Mouse (Mus musculus) neural tube, embryonic 10.5 days (tissue): ENCODE data around the gene Lonp2.

Experiments used
- DNase-seq: peaks from one replicate; pipeline ENCODE4 v3.0.0-alpha.2; 2017; ENCODE audit warnings: low spot score; ENCODE audit errors: extremely low spot score

Gene Lonp2

DNA sequence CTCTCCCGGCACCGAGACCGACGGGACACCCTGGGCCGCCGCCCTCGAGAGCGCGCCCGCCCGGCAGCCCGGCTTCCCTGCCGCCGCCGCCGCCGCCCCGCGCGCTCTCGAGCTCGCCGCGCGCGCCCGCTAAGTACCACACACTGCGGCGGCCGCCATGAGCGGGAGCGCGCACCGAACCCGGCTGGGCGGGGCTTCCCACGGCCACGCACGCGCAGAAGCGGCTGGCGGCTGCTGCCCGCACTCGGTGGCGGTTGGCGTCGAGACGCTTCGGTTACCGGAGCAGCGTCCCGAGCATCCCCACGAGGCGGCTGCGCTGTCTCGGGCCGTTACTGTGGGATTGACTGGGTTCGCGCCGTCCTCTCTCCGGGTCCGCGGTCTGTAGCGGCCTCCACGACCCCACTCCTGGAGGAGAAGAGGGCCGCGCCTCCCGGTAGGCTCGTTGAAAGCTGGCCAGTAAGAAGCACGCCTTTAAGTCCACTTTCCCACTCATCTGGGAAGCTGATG is 122.1 kb downstream of the Lonp2 start:
- peak; percentile 93 for DNase-seq

DNA sequence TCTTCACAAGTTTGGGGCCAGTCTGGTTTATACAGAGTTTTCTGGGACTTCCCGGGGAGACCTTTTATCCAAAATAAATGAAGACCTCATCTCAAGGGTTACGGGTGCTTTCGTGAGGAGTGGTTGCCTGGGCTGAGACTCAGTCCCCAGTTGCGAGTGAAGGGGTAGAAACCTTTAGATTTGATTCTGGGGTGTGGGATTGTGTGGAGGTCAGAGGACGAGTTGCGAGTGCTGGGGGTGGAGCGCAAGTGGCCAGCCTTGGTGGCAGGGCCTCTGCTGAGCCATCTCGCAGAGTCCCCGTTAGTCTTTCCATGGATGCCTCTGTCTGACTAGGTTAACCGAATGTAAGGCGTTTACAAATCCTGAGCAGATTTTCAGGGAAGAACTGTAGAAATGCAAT is 122.7 kb downstream of the Lonp2 start:
- no peak for DNase-seq

DNA sequence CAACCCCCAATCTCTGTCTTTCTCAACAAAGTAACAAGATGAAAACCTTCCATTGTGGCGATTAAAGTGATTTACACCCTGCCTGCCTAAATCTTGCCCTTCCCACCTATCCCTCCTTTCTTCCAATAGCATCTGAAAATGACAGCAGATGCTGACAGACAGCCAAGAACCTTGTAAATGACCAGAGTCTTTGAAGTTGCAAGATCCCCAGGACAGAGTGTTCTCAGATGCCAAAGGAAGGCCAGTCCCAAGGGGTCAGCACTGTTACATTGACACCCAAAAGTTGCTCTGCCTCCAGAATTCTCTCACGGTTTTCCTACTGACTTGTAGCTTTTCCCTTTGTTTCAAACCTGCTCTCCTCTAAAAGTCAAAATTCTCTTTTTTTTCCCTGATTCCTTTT is 126.0 kb downstream of the Lonp2 start:
- no peak for DNase-seq

DNA sequence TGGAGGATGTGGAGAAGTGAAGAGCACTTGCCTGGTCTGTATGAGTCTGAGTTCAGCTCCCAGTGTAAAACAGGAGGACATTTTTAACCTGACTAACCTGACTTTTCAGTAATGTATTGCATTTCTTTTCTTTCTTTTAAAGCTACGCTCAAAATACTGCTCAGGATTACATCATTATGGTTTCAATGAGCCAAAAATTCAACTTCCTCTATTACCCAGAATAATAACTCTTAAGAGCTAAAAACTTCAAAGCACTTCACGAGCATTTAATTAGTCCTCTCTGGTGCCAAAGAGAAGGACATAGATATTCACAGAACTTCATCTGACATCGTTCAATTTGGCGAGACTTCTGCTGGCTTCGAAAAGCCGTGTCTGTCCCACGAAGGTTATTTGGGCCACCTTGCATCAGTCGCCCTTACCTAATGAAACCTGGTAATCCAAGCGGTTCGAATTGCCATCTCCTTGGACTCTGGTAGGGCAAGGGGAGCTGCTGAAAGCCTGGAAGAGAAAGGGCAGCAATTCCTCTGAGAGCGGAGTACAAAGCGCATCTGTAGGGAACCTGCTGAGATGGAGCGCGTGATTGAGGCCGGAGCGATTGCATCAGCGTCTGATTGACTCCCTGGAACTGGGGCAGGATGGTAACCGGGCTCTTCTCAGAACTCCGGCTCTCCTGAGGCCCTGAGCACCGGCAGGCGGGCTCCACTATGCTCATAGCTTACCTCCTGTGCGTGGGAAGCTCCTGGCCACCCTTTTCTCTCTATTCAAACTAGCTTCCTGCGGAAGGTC is 133.3 kb downstream of the Lonp2 start:
- peak; percentile 30 for DNase-seq

DNA sequence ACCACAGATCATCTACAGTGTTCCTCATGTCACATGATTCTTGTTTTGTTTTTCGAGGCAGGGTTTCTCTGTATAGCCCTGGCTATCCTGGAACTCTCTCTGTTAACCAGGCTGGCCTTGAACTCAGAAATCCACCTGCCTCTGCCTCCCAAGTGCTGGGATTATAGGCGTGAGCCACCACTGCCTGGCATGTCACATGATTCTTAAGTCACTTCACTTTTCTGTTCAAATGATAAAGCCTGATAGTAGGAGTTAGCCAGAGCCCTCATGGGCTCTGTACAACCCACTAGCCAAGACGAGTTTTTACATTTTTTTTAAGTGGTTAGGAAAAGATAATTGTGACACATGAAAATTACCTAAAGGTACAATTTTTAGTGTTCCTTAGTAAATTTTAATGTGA is 134.8 kb downstream of the Lonp2 start:
- no peak for DNase-seq

DNA sequence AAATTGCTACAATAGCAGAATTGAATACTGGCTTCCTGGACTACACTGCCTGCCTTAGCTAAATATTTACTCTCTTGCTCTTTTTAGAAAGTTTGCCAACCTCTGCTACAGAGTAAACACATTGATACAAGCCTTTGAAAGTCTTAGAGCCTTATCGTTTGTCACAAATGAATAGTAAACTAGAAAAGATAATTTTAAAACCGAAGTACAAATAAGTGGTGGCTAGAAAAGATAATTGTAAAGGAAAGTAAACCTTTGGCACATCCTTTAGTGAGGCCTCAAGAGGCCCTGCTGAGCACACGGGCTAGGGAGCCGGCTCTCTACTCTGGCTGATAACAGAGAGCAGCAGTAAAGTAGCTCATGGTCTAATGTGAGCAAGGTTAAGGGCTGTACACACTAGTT is 135.2 kb downstream of the Lonp2 start:
- DNase-seq, result no peak

DNA sequence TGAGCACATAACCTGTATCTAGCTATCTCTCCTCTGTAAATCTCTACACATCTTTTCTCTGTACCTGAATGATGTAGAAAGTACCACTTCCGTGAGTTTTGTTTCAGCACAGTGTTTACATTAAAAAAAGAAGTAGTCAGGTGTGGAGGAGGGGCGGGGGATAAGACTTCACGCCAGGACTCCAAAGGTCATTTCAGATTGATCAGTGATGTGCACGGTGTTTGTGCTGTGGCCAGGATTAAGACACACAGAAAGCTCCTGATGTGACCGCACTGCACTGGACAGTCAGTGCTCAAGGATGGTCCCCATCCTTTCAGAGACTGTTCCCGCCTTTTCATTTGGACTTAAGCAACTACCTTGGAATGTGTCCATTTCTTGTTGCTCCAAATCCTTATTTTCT is 136.9 kb downstream of the Lonp2 start:
- no peak for DNase-seq

DNA sequence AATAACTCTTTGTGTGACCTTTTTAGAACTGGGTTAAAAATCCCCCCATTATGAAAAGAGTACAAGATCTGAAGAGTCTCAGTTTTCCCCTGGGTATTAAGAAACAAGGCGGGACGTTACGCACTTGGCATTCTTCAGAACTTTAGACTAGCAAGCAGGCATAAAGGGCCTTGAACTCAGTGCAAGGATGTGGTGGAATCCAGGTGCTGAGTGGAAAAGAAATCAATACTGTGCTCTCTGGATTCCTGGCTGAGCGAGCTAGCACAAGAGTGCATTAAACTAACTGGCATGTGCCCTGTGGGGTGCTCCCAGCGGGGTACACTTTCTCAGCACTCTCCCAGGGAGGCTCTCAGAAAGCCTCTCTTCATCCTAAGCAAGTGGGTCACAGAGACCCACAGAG is 139.0 kb downstream of the Lonp2 start:
- no peak for DNase-seq

DNA sequence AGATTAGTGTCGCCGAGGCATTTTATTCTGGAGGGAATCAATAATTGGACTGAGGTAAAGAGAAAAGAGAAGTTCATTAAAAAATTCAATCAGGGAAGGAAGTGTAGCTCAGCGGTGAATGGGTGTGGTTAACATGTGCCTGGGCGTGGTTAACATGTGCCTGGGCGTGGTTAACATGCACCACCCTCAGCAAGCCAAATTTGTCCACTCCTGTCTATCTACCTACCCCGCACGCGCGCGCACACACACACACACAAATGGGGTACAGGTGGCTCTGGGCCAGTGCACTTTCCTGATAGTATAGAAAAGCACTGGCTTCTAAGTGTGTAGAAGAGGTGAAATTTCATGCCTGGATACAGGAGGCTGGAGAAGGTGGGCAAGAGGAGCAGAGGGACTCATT is 141.3 kb downstream of the Lonp2 start:
- DNase-seq, result no peak

DNA sequence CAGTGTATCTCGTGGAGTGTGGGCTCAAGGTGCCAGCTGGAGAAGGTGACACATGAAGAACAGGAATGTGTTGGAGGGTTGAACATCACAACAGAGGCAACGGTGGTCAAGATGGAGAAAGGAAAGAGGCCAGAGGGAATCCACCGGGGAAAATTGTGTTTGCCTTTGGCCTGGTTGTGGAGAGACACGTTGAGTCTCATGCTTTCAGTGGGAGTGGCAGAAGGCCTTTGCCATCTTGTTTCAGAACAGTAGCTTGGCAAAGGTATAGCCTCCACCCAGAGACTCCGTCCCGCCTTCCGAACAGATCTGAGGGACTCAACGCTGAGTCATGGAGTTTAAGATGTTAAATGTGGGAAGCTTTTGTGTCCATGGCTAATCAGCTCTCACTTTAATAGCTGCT is 141.8 kb downstream of the Lonp2 start:
- DNase-seq, result no peak

DNA sequence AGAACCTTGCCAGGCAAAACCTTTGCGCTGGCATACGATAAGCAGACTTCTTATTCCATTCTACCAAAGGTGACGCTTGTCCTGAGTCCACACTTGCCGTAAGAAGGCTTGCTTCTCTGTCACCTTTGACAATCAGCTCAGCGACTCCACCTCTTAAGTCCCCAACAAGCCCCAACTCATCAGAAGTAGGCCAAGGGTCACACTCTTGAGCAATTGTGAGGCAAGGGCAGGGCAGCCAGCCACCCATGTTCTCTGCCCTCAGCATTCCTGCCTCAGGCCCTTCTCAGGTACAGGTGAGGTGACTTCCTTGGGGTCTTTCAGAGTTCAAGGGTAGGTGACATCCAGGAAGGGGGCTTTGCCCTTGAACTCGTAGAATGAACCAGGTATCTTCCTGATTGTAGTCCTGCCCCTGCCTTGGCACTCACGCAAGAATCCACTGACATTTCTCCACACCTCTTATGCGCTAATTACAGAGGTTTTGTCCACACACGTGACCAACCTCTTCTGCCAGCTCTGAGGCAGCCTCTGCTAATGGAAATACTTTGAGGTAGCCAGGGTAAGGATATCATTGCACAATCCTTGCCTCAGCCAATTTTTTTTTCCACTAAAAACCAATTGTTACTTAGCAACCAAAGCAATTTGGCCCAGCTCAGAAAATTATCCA is 142.8 kb downstream of the Lonp2 start:
- DNase-seq, result no peak

DNA sequence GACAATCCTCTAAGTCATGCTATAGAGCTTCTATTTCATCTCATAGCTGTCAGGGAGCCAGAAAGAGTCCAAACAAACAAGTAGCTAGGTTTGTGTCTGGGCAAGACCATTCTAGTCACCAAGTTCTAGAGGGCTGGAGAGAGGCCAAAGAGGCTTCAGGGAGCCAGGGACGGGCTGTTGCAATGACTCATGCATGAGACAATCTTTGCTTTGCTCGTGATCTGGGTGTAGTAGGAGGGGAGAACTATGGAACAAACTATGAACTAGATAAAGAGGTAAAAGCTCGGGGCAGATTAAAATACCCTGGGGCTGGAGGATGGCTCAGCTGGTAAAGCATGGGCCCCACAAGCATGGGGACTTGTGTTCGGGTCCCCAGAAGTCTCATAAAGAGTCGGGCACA is 144.7 kb downstream of the Lonp2 start:
- DNase-seq, result no peak

DNA sequence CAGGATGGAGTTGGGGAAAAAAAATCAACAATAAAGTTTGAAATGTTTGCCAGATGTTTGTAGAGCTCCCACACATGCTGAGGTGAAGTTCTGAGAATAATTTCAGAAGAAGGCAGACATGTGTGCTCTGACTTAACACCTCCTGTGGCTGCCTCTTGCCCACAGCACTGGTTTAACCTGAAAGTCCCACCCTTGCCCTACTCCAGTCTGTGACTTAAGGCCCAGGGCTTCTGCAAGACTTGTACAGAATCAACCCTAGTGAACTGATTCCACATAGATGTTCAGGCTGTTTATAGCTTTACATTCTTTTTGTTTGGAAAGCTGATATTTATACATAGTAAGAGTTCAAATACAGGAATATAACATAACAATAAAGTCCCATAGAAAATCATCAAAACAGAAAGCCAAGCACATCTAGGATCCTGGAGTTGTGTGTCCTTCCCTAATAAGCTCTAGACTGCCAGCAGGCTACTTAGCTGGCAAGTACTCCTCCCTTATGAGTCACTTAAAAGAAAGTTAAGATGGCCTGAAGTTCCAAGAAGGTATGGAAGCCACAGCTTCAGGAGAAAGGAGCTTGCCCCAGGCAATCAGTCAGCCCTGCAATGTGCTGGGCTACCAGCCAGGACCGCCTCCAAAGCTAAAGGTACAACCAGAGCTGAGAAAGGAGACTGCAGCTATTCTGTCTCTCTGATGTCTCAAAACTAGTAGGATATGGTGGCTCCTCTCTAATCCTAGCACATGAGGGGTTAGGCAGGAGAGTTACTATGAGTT is 146.3 kb downstream of the Lonp2 start:
- DNase-seq, result no peak
